Mouse (Mus musculus) heart, embryonic 11.5 days (tissue): ENCODE measurements around the gene Lrrk1. TPM values are rescaled to one million over a fixed set of nuclear protein-coding genes. Genes with fewer than 3 reads are reported as not detected.

ENCODE experiments used
- ATAC-seq: fragments of 200-750 bp; cut with Nextera tagmentation; replicated peaks from 2 replicates; pipeline ENCODE4 v1.8.0; 2017; ENCODE audit warnings: moderate library complexity; ENCODE audit not compliant: insufficient number of reproducible peaks, low FRiP score, low TSS enrichment
- H3K27ac ChIP-seq: fragments of 300-500 bp; sonication (generic); 2 replicates; pipeline ENCODE4 v1.5.1; 2014; ENCODE audit warnings: mild to moderate bottlenecking, low read depth, low read length
- H3K27me3 ChIP-seq: fragments of 300-500 bp; sonication (generic); 2 replicates; pipeline ENCODE4 v1.6.1; 2014; ENCODE audit warnings: mild to moderate bottlenecking, low read length, mixed read lengths; ENCODE audit not compliant: control insufficient read depth, insufficient read depth
- H3K36me3 ChIP-seq: fragments of 300-500 bp; sonication (generic); 2 replicates; pipeline ENCODE4 v1.6.1; 2014; ENCODE audit warnings: mild to moderate bottlenecking, low read length, moderate library complexity, mixed read lengths; ENCODE audit not compliant: control insufficient read depth, insufficient read depth
- H3K4me1 ChIP-seq: fragments of 300-500 bp; sonication (generic); 2 replicates; pipeline ENCODE4 v1.6.1; 2014; ENCODE audit warnings: low read length; ENCODE audit not compliant: control insufficient read depth, insufficient read depth
- H3K4me2 ChIP-seq: fragments of 300-500 bp; sonication (generic); 2 replicates; pipeline ENCODE4 v1.6.1; 2014; ENCODE audit warnings: mild to moderate bottlenecking, moderate library complexity
- H3K4me3 ChIP-seq: fragments of 300-500 bp; sonication (generic); 2 replicates; pipeline ENCODE4 v1.5.1; 2014; ENCODE audit warnings: low read depth, low read length
- H3K9ac ChIP-seq: fragments of 300-500 bp; sonication (generic); 2 replicates; pipeline ENCODE4 v1.6.1; 2014; ENCODE audit warnings: mild to moderate bottlenecking, low read depth, low read length, moderate library complexity
- H3K9me3 ChIP-seq: fragments of 300-500 bp; sonication (generic); replicated peaks from 2 replicates; pipeline ENCODE4 v1.6.1; 2016; ENCODE audit warnings: low read length; ENCODE audit not compliant: control insufficient read depth
- WGBS: fragments of 180-500 bp; shearing (Covaris S2); extraction: QIAGEN DNeasy Blood & Tissue Kit; methylation state at CpG from one replicate; pipeline ENCODE4 v1.1.7; 2014; ENCODE audit not compliant: insufficient replicate concordance; 5-methylcytosine and 5-hydroxymethylcytosine counted together
- polyA plus RNA-seq: library from polyadenylated mRNA; unstranded; fragments of >200 nt; fragmentation: Nextera tagmentation; extraction: Ambion mirVana; gene quantifications from 2 replicates; pipeline ENCODE4 v1.2.1, GENCODE M21; 2014

Gene Lrrk1
- polyA plus RNA-seq, 1 experiment from 2014 or later, result 6.3 TPM

DNA sequence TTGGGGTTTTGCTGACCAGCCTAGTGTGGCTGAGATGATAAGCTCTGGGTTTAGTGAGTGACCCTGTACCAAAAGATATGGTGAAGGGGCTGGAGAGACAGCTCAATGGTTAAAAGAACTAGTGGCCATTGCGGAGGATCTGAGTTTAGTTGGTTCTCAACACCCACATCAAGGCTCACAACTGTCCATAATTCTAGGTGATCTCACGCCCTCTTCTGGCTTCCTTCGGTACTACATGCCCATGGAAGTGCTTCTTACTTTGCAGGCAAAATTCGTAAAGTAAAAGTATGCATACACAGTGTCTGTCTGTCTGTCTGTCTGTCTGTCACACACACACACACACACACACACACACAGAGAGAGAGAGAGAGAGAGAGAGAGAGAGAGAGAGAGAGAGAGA lies 45.8 kb downstream of the Lrrk1 start:
- Histone ChIP-seq H3K4me2 (no peak overlapping the region), H3K9ac (no peak overlapping the region), H3K27me3 (no peaks in the 10 kb centered on the region), H3K4me1 (0 out of 2 replicates have a peak, but pooled peaks cover 2% of the 10 kb centered on the region), H3K27ac (no peak overlapping the region), H3K36me3 (no peaks in the 10 kb centered on the region), H3K4me3 (no peak overlapping the region), H3K9me3 (no peaks in the 10 kb centered on the region)
- 31% methylated on average over 4 of the region's 4 CpGs for WGBS
- ATAC-seq, result no peak

DNA sequence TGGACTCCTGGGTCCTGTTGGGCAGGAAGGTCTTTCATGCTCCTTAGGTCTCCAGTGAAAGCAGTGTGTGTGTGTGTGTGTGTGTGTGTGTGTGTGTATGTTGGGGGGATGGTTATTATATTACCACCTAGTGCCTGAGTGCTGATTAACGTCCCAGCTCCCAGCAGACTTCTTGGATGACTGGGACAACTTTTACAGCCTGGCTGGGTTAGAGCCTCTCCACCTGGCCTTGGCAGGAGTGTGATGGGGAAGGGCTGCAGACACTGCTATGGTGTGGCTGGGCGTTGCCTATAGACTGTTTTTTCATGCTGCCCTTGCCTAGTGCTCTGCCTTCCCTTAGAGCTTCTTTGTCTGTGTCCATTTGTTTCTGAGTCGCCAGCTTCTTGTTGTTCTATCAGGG lies 48.1 kb downstream of the Lrrk1 start:
- no peaks in the 10 kb centered on the region for H3K36me3 ChIP-seq
- peak overlapping the region; percentile 32 for H3K27ac ChIP-seq
- H3K27me3 ChIP-seq, result no peaks in the 10 kb centered on the region
- no peak overlapping the region for H3K4me2 ChIP-seq
- no peaks in the 10 kb centered on the region for H3K9me3 ChIP-seq
- H3K4me3 ChIP-seq, result no peak overlapping the region
- no peak for ATAC-seq
- H3K9ac ChIP-seq, result no peak overlapping the region
- WGBS, result 44% methylated on average over 3 of the region's 3 CpGs
- 0 out of 2 replicates have a peak, but pooled peaks cover 2% of the 10 kb centered on the region for H3K4me1 ChIP-seq

DNA sequence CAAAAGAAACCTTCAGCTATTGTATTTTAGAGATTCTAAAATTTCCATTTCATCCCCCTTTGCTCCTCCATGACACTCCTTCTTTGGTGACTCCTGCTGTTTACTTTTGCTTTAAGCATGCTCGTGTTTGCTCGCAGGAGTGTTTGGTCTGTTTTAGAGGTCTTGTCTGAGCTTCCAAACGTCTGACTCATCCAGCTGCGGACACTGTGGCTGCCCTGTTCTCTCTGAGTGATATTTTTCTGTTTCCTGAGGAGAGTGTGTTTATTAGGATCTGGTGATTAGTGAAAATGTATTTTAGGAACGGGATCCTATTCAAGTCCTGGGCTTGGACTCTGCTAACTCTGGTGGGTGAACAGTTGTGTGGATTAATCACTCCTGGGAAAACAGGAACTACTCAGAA lies 48.5 kb downstream of the Lrrk1 start:
- H3K27me3 ChIP-seq, result no peaks in the 10 kb centered on the region
- ATAC-seq, result no peak
- H3K9me3 ChIP-seq, result no peaks in the 10 kb centered on the region
- 0 out of 2 replicates have a peak, but pooled peaks cover 2% of the 10 kb centered on the region for H3K4me1 ChIP-seq
- no peak overlapping the region for H3K4me3 ChIP-seq
- H3K27ac ChIP-seq, result peak overlapping the region; percentile 32; the same call in 1 of the 2 replicates
- 17% methylated on average over 5 of the region's 5 CpGs for WGBS
- H3K9ac ChIP-seq, result no peak overlapping the region
- no peaks in the 10 kb centered on the region for H3K36me3 ChIP-seq
- H3K4me2 ChIP-seq, result no peak overlapping the region

DNA sequence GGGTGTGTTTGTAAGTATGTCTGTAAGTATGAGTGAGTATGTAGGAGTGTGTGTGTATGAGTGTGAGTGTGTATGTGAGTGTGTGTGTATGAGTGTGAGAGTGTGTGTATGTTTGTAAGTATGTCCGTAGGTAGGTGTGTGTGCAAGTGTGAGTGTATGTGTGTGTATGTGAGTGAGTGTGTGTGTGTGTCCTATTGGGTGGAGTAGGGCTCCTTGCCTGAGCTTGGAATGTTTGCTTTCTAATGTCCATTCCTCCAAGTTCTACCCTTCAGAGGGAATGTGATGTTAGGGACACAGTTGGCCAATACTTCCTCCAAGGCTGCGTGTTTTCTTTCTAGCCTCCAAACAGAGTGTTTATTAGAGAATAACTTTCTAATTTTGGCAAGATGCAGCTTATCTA lies 51.2 kb downstream of the Lrrk1 start:
- H3K9me3 ChIP-seq, result no peaks in the 10 kb centered on the region
- H3K27me3 ChIP-seq, result no peaks in the 10 kb centered on the region
- 82% methylated on average over 2 of the region's 2 CpGs for WGBS
- no peak overlapping the region for H3K4me3 ChIP-seq
- H3K4me2 ChIP-seq, result no peak overlapping the region
- H3K4me1 ChIP-seq, result 0 out of 2 replicates have a peak, but pooled peaks cover 2% of the 10 kb centered on the region
- ATAC-seq, result no peak
- H3K27ac ChIP-seq, result no peak overlapping the region
- H3K36me3 ChIP-seq, result peaks cover 3% of the 10 kb centered on the region; the same call in 1 of the 2 replicates
- no peak overlapping the region for H3K9ac ChIP-seq

DNA sequence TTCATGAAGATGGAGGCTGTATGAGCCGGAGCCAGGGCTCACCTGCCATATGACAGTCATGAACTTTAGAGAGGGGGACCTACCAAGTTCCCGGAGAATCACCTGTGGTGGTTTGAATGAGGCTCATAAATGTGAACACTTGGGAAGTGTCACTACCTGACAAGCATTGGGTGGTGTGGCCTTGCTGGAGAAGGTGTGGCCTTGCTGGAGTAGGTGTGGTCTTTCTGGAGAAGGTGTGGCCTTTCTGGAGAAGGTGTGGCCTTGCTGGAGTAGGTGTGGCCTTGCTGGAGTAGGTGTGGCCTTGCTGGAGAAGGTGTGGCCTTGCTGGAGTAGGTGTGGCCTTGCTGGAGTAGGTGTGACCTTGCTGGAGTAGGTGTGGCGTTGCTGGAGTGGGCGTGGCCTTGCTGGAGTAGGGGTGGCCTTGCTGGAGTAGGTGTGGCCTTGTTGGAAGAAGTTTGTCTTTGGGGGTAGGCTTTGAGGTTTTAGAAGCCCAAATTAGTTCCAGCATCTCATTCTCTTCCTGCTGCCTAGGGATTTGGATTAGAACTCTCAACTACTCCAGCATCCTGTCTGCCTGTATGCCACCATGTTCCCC lies 54.1 kb downstream of the Lrrk1 start:
- 81% methylated on average over 4 of the region's 4 CpGs for WGBS
- H3K4me1 ChIP-seq, result no peaks in the 10 kb centered on the region
- H3K27me3 ChIP-seq, result no peaks in the 10 kb centered on the region
- no peak overlapping the region for H3K4me2 ChIP-seq
- H3K4me3 ChIP-seq, result no peak overlapping the region
- no peak for ATAC-seq
- H3K36me3 ChIP-seq, result peaks cover 3% of the 10 kb centered on the region; the same call in 1 of the 2 replicates
- H3K9me3 ChIP-seq, result no peaks in the 10 kb centered on the region
- no peak overlapping the region for H3K9ac ChIP-seq
- H3K27ac ChIP-seq, result no peak overlapping the region

DNA sequence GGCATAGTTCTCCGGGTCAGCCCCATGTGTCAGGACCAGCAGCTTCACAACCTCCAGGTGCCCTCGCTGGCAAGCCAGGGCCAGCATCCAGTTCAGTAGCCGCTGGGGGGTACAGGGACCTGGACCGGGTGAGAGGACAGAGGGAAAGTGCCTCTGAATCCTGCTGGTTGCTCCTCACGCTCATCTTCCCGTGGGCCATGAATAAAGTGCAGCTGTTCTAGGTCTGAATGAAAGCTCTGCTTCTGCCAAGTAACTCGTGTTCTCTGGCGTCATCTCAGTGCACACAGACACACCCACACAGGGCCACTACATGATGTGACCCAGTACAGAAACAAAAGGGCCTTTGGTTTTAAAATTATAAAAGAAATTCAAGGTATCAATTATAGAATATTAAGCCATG lies 55.8 kb downstream of the Lrrk1 start:
- H3K9me3 ChIP-seq, result no peaks in the 10 kb centered on the region
- WGBS, result 77% methylated on average over 8 of the region's 8 CpGs
- H3K36me3 ChIP-seq, result peaks cover 3% of the 10 kb centered on the region; the same call in 1 of the 2 replicates
- H3K27me3 ChIP-seq, result no peaks in the 10 kb centered on the region
- H3K27ac ChIP-seq, result no peak overlapping the region
- H3K4me1 ChIP-seq, result no peaks in the 10 kb centered on the region
- no peak for ATAC-seq
- no peak overlapping the region for H3K9ac ChIP-seq
- H3K4me2 ChIP-seq, result no peak overlapping the region
- no peak overlapping the region for H3K4me3 ChIP-seq

DNA sequence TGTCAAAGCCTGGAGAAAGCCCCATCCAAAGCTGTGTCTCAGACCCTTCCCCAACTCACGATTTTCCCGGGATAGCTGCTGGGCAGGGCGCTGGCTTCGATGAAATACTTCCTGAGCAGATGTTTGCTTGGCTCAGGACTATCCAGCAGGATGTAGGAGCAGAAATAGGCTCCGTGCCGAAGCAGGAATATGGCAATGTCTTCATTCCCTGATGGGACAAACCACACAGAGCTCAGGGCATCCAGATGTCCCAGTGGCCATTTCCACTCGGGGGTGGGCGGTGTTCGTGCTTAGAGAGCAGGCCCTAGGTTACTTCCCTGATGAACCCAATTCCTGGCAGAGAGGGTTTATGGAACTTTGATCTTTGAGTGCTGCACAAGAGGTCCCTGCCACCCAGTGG lies 57.5 kb downstream of the Lrrk1 start:
- WGBS, result 83% methylated on average over 9 of the region's 9 CpGs
- Histone ChIP-seq H3K27ac (no peak overlapping the region), H3K9me3 (no peaks in the 10 kb centered on the region), H3K36me3 (peaks cover 3% of the 10 kb centered on the region; the same call in 1 of the 2 replicates), H3K4me2 (no peak overlapping the region), H3K4me1 (no peaks in the 10 kb centered on the region), H3K27me3 (no peaks in the 10 kb centered on the region), H3K4me3 (no peak overlapping the region), H3K9ac (no peak overlapping the region)
- ATAC-seq, result no peak

DNA sequence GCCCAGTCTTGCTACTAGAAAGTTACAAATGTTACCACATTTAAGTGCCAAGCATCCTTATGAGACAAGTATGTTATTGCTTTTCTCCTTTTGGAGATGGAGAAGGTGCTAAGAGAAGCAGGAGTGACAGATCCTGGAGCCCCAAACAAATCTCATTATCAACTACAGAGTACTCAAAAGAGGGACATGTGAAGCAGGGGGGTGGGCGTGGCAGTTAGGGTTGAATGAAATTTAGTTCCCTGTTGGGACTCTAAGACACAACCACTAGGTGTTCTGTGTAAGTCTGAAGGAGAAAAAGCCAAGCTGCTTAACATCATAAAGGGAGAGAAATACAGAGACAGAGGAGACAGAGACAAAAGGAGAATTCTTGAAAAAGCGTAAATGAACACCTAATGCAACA lies 60.6 kb downstream of the Lrrk1 start:
- Histone ChIP-seq H3K9me3 (no peaks in the 10 kb centered on the region), H3K27me3 (no peaks in the 10 kb centered on the region), H3K4me3 (no peak overlapping the region), H3K4me1 (peaks cover 4% of the 10 kb centered on the region; the same call in 1 of the 2 replicates), H3K27ac (no peak overlapping the region), H3K36me3 (no peaks in the 10 kb centered on the region; the same call in 1 of the 2 replicates), H3K9ac (no peak overlapping the region), H3K4me2 (no peak overlapping the region)
- 80% methylated on average over 2 of the region's 2 CpGs for WGBS
- no peak for ATAC-seq

DNA sequence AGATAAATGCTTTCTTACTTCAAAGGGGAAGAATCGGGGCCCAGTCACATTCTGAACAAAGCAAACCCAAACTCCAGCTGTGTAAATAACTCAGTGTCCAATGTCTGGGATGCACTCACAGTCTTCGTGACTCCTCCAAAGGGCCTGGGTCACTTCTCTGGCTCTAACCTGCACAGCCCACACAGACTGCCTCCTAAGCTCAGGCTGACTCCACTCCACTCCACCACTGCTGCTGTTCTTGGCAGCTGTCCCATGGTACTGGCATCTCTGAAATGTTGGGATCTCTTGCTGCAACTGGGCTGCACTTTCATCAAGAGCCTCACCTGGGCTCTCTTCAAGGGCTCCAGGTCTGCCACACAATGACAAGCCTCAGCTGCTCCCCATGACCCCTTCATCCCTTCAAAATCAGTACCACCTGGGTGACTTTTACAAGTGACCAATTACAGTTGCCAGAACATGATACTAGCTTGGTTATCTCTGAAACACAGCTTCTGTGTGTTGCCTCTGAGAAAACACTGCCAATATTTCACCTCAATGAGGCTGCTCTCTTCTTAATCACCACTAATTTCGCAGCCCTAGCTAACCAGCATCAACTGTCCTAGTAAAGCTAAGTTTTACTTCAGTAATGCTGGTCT lies 62.6 kb downstream of the Lrrk1 start:
- no peak overlapping the region for H3K9ac ChIP-seq
- no peaks in the 10 kb centered on the region for H3K9me3 ChIP-seq
- H3K27ac ChIP-seq, result no peak overlapping the region
- H3K36me3 ChIP-seq, result no peaks in the 10 kb centered on the region
- no peaks in the 10 kb centered on the region for H3K27me3 ChIP-seq
- H3K4me2 ChIP-seq, result no peak overlapping the region
- peaks cover 8% of the 10 kb centered on the region for H3K4me1 ChIP-seq
- ATAC-seq, result no peak
- no peak overlapping the region for H3K4me3 ChIP-seq
- 66% methylated on average over 3 of the region's 3 CpGs for WGBS
